Mouse (Mus musculus): ENCODE measurements around the gene Bpi. TPM values are rescaled to one million over a fixed set of nuclear protein-coding genes. Genes with fewer than 3 reads are reported as not detected.

Gene Bpi
- polyA plus RNA-seq (2014; fragmentation: Illumina TruSeq; extraction: RNeasy Lipid Tissue Mini Kit (QIAGEN cat#74804); ENCODE audit: low read depth, low replicate concordance), result not detected

GRCm38 (mm10) chr2:158258005-158258418 is at the start of gene Bpi:
Gene Bpi, plus strand, starts transcription at chr2:158258094.

GRCm38 (mm10) chr2:158228670-158229502 is 29.0 kb upstream of the Bpi start, which contains the start of gene D630003M21Rik:
Gene D630003M21Rik, minus strand, starts transcription at chr2:158229222.

DNA sequence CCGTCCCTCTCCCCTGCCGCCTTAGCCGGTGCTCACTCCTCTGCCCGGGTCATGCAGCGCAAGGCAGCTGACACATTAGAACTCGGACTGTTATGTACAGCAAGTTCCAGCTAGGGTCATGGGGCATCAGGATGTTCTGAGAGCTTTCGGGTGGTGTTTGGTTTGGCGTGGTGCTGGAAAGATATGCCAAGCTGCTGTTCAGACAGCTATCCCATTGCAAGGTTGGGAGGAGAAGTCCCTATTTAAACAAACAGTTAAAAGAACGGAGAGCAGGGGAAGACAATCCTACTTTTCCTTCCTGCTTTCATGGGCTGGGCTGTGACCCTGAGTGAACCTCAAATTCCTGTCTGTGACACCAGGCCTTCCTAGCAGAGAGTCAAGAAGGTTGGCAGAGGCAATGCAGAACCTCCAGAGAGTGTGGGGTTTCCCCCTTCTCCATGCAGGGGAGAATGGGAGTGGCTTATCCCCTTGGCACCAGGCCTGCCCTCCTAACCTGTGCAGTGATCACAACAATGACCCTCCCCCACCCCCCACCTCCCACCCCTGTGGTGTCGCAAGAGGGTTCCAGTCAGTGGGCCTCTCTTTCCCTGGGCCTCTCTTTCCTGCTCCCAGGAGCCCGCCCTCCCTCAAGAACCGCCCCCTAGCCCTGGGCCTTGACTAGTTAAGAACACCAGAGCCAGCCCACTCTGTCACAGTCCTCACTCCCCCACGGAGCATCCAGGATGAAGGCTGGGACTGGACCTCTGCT is 48.2 kb downstream of the Bpi start, which contains the start of gene Lbp:
TSS of gene Lbp (plus strand) at position 546 of the 748 bp plus-strand sequence.

Other genes with a start within 250 kb of the Bpi start
- gene Tti1, start 229.7 kb upstream of the Bpi start, polyA plus RNA-seq (2014; fragmentation: Illumina TruSeq; extraction: RNeasy Lipid Tissue Mini Kit (QIAGEN cat#74804); ENCODE audit: low read depth, low replicate concordance), result 5.5 TPM
- gene Rprd1b, start 229.6 kb upstream of the Bpi start, polyA plus RNA-seq (2014; fragmentation: Illumina TruSeq; extraction: RNeasy Lipid Tissue Mini Kit (QIAGEN cat#74804); ENCODE audit: low read depth, low replicate concordance), result 11.5 TPM
- 7.4 TPM for gene Tgm2, start 111.7 kb upstream of the Bpi start, polyA plus RNA-seq (2014; fragmentation: Illumina TruSeq; extraction: RNeasy Lipid Tissue Mini Kit (QIAGEN cat#74804); ENCODE audit: low read depth, low replicate concordance)
- gene D630003M21Rik, start 28.9 kb upstream of the Bpi start, polyA plus RNA-seq (2014; fragmentation: Illumina TruSeq; extraction: RNeasy Lipid Tissue Mini Kit (QIAGEN cat#74804); ENCODE audit: low read depth, low replicate concordance), result not detected
- gene Lbp, start 48.4 kb downstream of the Bpi start, polyA plus RNA-seq (2014; fragmentation: Illumina TruSeq; extraction: RNeasy Lipid Tissue Mini Kit (QIAGEN cat#74804); ENCODE audit: low read depth, low replicate concordance), result 69.8 TPM
- gene Snhg11, start 117.5 kb downstream of the Bpi start, polyA plus RNA-seq (2014; fragmentation: Illumina TruSeq; extraction: RNeasy Lipid Tissue Mini Kit (QIAGEN cat#74804); ENCODE audit: low read depth, low replicate concordance), result 2.4 TPM
- 9.7 TPM for gene Ralgapb, start 151.8 kb downstream of the Bpi start, polyA plus RNA-seq (2014; fragmentation: Illumina TruSeq; extraction: RNeasy Lipid Tissue Mini Kit (QIAGEN cat#74804); ENCODE audit: low read depth, low replicate concordance)
- gene Adig, start 244.5 kb downstream of the Bpi start, polyA plus RNA-seq (2014; fragmentation: Illumina TruSeq; extraction: RNeasy Lipid Tissue Mini Kit (QIAGEN cat#74804); ENCODE audit: low read depth, low replicate concordance), result not detected